Mouse (Mus musculus): Measurements from ENCODE around the gene Adcy9.

Adcy9 gene

DNA sequence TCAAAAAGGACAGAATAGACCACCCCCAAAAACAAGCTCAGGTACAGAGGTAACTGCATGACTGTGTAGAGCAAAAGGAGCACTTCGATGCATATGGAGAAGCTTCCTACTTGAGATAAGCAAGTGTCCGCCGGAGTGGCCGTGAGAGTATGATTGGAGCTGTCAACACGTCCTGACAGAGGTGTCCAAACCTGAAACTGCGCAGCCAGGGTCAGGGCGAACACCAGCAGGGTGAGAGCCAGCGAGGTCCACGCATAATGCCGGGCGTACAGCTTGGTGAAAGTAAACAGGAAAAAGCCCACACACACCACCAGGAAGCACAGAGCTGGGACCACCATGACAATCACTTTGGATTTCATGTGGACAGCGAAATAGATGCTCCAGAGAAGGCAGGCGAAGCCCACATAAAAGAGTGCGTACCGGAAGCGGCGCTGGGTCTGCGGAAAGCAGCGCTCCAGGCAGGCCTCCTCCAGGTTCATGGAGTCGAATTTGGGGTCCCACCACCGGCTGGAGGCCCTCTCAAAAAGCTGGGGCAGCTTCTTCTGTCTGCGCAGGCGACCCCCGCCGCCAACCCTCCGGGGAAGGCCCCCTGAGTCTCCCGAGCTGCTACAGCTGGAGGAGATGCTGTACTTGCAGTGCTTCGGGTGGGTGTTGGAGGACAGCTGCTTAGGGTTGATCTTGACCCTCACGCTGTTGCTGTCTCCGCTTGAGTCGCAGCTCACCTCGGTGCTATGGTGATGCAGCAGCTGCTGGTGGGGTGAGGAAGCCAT, 1.3 kb downstream of the Adcy9 start:
- no peak for DNase-seq (ENCODE audit: low read depth, low spot score)

DNA sequence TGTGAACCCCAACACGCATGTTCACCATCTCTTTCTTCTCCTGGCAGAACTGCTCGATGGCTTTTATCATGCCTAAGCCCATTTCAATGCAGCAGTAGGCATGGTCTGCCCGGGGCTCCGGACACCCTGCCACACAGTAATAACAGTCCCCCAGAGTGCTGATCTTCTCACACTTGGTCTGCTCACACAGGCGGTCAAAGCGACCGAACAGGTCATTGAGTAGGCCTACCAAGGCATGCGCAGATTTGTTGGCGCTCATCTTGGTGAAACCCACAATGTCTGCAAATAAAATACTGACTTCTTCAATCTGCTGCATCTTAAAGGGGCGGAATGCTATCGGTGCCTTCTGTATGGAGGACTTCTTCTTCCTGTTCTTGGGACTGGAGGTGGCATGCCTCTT, 2.2 kb downstream of the Adcy9 start:
- DNase-seq (ENCODE audit: low read depth, low spot score), result no peak

DNA sequence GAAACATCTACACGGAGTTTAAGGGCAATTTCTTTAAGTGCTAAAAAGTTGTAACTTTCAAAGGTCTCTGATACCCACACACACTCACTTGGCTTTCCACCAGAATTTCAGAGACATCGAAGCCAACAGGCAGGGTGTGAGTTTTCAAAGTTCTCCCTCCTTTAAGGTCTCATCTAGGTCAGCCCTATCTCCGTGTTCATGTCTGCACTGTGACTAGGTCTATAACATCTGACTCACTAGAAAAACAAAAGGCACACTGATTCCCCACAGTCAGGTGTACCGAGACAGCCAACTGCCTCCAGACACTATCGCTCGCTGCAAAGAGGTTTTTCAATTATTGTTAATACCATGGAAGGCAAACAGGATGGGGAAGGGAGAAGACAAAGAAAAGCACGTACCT, 2.8 kb downstream of the Adcy9 start:
- no peak for DNase-seq (ENCODE audit: low read depth, low spot score)

DNA sequence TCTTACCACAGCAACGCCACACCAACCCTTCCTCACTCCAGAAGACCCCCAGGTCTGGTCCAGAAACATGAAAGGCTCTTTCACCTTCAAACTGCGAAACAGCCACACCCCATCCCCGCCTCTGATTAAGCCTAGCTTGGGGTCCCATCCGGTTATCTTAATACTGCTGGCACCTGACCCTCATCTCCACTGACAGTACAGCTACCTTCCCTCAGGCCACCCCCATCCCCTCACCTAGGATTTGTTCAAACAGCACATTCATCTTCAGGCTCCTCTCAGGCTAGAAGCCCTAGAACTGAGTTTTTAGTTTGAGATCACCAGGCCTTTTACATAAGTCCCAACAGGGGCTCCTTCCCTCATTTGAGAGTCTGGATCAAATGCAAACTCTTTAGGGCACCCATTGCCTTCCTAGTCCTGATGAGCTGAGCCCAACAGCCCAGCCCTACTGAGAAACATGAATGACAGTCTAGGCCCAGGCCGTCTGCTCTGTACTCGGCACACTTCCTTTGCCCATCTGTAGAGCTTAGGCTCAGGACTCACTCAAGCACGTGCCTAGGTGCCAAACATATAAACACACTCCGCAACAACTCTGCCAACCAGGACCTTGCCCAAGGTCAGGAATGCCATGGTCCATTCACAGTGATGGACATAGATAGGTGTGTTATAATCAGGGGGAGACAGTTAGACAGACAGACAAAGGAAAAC, 5.3 kb downstream of the Adcy9 start:
- no peak for DNase-seq (ENCODE audit: low read depth, low spot score)

DNA sequence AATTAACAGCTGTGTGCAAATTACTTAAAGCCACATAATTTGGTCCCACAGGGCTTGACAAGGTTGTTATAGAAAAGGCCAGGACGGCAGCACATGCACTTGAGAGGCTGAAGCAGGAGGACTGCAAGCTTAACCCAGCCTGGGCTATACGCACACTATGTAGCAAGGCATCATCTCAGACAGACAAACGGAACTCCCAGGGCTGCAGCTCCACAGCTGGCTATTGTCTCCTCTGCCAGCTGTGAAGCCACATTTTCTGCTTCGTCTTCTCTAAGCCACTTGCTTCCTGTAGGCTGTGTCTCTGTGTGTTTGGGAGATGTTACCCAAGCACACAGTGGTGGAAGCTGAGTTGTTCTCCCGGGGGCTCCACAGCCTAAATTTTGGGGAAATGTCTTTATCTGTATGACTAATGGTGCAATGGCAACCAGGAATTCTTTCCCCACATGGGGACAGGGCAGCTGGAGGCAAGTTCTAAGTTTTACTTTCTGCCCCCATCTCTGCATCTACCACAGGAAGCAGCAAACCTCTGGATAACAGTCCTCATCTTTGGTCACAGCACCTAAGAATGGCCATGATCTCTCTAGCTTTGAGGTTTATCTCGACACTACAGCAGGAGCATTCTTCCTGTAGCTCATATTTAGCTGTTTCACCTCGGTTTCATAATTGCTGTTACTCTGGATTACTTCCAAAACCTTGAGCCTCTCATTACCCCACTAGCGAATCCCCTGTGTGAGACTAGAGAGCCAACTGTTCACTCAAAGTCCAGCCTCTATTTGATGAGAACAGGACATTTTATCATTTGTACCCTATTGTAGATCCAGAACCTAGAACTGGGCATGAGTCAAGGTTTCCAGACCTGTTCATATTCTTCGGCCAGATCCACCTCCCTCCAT, 6.1 kb downstream of the Adcy9 start:
- DNase-seq (ENCODE audit: low read depth, low spot score), result no peak

DNA sequence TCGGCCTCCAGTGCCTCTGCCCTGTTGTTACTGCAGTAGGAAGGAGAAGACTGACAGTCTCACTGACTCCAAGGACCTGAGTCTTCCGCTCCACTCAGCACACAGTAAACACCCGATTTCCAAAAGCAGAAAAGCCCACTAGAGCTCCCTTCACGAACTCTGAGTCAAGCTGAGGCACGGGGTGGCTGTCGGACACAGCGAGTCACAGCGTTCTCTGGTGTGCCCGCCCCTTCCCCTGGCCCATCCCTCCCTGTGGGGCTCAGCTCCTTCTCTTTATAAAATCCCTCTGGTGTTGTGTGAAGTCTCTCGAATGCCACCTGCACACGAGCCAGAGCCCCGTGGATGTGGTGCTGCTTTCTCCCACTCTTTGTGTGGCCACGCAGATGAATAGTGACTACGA, 7.0 kb downstream of the Adcy9 start:
- no peak for DNase-seq (ENCODE audit: low read depth, low spot score)

DNA sequence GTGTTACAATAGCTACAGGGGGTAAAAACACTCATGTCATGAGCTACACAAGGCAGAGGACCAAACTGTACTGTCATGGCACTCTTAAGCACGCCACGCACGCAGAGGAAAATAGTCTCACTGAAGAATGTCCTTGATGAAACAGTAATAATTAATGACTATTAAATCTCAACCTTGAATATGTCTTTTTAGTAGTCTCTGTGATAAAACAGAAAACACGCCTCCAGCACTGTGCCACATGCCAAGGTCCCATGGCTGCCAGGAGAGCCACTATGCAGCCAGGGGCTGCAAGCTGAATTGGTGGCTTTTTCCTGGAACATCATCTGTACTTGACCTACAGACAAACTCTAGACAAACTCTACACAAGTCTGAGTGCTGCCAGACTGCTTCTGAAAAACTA, 8.0 kb downstream of the Adcy9 start:
- DNase-seq (ENCODE audit: low read depth, low spot score), result no peak

DNA sequence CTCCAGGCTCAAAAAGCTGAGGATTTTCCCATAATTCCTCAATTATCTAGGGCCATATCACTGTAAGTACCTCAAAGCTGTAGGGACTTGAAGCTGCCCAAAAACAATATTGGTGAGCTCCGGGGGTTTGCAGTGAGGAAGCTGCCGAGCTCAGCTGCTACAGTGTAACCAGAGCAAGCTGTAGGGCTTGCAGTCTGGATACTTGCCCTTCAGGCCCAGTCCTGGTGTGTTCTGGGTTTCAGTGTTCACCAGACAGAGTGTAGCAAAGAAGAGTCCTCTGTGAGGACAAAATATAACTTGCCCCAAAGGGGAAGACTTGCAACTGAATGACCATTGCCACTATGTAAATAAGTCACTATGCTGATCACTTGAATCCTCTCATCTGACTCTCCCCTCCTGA, 9.0 kb downstream of the Adcy9 start:
- DNase-seq (ENCODE audit: low read depth, low spot score), result no peak

DNA sequence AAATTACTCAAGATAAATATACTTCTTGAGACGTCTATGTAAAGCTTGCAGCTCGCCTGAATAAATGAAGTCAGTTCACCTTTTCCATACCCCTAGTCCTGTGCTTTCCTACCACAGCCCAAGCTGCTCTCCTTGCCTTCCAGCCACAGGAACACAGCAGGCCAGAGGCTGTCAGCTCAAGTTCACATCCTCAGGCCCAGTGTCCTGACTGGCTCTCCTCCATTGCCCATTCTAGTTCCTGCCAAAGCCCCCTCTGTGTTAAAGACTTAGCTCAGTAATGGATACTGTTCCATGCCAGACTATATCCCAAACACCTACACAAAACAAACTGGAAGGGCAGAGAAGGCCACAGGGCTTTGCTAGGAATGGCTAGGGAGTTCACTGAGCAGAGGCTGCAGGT, 12.8 kb downstream of the Adcy9 start:
- no peak for DNase-seq (ENCODE audit: low read depth, low spot score)

DNA sequence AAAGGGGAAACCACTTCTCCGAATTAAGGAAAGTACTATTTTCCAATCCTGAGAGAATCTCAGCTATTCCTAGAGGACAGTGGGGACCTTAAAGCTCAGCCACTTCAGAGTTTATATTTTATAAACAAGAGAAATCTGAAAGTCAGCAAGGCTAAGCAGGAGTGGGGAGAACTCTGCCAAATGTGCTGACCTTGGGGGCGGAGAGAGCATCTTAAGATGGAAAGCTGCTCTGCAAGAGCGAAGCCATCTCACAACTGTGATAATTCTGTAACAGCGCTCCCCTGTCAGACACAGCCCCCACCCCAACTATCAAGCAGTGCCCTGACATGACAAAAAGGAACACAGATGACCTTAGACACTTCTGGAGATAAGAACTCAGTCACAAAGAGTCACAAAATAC, 13.6 kb downstream of the Adcy9 start:
- DNase-seq (ENCODE audit: low read depth, low spot score), result no peak

DNA sequence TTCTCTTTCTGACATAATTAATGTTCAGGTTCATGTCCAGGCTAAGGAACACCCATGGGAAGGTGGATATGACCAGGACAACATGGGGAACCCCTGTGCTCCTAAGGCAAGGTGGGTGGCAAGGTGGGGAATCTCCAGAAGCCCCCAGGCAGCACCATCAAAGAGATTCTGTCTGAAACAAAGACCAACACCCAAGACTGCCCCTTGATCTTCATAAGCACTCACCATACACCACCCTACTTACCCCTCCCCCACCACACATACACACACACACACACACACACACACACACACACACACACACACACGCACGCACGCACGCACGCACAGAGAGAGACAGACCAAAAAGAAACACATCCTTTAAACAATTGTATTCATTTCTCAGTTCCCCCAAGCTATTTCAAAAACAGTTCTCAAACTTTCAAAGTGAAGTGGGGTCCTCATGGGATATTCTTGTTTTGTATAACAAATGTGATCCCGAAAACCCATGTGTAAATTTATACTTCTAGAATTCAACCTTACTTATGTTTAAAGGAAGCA, 14.2 kb downstream of the Adcy9 start:
- DNase-seq (ENCODE audit: low read depth, low spot score), result no peak

DNA sequence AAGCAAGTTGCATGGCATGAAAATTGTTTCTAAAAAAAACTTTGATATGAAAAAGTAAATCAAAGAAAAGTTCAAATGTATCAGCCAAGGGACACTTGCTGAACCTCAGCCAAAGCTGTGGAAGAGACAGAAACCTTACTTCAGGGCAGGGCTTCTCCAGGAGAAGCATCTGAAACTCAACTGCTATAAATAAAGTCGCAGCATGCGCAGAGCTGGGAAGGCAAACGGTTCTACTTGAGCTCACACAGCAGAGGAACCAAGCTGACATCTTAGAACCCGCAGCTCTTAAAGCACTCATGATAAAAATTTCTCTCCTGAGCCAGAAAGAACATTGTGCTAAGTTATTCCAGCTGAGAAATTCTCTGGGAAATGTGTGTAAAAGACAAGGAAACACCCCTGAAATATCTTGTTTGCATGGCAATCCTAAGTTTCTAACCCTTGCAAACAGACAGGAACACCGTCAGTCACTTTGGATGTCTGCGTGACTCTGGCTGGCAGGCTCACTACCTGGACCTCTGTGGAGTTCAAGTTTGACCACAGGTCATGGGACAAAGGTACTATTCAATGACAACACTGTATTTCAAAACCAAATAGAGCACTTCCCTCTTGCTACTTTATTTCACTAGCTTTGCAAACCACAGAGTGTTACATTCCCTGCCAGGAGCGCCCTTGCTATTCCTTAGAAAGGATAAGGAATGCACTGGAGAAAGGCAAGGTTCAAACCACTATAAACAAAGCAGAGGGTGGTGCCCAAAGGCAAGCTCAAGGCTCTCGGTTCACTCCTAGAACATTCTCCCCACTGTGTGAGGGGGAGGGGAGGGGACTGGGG, 15.2 kb downstream of the Adcy9 start:
- DNase-seq (ENCODE audit: low read depth, low spot score), result no peak

DNA sequence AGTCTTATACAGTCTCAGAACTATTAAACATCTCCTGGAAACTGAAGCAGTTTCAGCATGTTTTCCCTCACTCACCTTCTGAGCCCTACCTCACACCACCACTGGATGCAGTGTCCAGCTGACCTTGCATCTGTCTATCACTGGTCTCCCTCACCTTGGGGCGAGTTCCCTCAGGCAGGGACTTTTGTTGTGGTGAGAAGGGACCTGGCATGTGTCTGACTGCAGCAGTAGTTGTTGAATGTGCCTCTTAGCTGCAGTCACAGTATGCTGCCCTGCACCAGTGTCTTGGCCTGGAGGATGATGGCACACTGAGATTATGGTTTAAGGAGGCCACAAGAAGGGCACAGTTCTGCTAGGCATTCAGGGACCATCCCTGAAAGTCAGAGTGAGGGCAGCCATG, 19.2 kb downstream of the Adcy9 start:
- no peak for DNase-seq (ENCODE audit: low read depth, low spot score)

DNA sequence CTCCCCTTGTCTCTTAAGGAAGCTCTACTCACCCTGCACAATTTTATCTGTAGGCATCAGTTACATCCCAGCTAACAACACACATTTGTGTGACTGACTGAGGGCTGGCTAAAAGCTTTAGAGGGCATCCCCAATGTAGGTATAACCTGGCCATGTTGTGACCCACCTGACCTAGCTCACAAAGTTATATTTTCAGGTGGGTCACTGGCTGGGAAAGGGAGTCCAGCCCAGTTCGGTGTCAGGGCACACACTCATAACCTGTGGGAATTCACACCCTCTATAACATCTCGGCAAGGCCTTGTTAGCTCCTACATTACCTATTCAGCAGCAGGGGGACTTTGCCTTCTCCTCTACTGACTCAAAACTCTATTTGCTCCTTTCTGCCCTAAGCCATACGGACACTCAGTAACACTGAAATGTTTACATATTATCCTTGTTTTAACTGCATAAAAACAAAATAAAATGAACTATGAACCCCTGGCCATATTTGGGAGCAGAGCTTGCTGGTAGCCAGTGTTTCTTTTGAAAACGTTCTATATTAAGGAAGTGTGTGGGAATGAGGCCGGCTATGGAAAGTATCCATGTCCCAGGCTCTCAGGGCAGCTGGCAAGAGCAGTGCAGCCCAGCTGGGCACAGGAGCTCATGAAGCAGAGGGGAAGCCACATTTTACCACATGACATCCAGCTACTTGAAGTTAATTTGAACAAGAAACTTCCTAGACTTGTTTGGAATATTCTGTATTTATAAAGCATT, 20.7 kb downstream of the Adcy9 start:
- DNase-seq (ENCODE audit: low read depth, low spot score), result no peak

DNA sequence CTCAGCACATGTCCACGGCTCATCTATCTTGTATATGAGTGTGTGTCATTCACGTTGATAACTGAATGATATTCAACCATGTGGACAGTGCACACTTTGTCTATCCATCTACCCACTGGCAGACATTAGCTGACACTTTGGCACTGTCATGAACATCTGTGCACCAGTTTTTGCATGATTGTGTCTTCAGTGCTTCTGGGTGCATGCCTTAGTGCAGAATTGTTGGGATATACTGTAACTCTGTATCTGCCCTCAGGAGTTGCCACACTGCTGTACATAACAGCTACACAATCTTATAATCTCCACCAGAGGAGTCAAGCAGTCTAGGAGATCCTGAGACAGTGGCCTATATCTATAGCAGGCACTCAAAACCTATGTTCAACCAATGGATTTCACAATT, 21.5 kb downstream of the Adcy9 start:
- no peak for DNase-seq (ENCODE audit: low read depth, low spot score)

DNA sequence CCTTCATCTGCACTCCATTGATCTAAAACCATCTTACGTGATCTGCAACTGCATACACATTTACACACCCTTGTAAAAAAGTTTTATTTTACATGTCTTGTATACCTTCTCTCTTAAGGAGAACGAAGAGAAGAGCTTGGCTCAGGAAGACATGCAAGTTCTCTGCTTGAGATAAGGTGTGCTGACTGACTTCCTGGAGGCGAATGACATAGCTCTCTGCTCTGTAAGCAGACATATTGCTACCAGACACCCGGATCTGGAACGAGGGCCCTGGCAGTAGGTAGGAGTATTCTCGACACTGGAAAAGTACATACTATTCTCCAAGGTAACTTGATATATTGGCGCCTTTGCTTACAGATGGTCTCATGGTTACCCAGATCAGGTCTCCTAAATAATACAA, 22.7 kb downstream of the Adcy9 start:
- no peak for DNase-seq (ENCODE audit: low read depth, low spot score)

DNA sequence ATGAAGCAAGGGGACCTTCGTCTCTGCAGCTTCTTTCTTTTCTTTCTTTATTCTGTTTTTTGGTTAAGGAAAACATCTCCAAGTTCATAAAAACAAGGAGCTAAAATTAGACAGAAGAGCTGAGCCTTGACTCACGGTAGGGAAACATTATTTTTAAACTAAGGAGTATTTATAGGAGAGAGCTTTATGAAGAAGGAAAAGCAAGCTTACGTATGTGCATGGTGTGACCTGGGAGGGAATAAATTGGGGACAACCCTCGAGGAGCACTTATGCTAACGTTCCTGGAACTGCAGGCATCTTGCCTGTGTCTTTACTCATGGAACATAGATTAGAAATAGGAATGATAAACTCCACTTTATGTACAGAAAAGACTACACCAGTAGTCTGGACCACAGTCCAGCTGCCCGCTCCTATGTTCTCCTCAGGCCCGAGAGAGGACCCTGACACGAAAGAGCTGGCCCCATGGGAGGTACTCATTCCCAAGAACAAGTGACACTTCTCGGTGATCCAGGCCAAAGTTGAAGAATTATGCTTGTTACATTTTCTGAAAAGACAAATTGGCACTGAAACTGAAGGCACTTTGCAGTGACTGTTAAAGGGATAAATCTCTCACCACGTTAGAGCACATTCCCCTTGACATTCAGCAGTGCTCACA, 24.5 kb downstream of the Adcy9 start:
- DNase-seq (ENCODE audit: low read depth, low spot score), result no peak

DNA sequence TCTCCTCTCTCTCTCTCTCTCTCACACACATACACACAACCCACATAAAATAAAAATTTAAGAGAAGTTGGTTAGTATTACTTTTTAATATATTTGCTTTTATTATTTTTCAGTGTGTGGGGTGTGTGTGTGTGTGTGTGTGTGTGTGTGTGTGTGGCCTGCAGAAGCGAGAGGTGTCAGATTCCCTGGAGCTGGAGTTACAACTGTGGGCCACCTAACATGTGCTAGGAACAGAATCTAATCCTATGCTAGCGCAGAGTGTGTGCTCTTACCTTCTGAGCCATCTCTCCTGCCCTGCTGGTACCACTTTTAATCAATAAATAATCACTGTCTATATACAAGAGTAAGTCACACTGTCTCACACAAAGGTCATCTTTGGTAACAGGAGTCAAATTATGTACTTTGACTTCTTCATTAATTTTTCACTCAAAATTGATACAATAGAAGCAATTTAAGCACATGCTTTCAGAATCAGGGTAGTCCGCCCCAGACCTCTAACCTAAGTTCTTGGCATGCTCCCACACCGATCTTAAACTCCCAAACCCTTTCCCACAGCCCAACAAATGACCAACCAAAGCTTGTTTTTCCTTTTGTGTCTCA, 25.2 kb downstream of the Adcy9 start:
- no peak for DNase-seq (ENCODE audit: low read depth, low spot score)

DNA sequence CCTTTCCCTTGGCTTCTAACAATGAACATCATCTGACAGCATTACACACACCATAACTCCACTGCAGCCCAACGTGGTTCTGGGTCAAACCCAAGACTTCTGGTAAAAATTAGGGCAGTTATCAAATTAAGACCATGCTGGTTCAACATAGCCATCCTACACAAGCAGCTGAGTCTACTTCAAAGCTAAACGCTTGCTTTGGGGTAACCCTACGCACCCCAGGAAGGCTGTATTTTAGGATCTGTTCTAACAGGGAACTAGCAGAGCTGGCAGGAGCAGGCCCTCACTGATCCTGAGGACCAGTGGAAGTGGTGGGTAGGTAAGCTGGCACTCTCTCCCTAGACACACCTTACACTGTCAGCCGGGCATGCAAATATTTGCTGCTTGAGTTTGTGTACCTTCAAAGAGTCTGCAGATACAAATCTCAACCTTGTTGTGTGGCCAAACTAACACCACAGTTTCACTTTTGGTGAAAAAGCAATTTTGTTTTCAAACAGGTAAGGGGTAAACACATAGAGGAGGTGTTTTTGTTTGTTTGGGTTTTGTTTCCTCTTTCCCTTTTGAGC, 36.7 kb downstream of the Adcy9 start:
- DNase-seq (ENCODE audit: low read depth, low spot score), result no peak
